Mouse (Mus musculus) hindbrain, embryonic 16.5 days (tissue): ENCODE data around the gene Tm4sf19. TPM values are rescaled to one million over a fixed set of nuclear protein-coding genes. Genes with fewer than 3 reads are reported as not detected.
"Not testable (repeated sequence)": the region's sequence is repeated elsewhere in the genome, so short reads cannot be mapped to it uniquely, and the experiment has no call there.

Experiments used
- ATAC-seq: fragments of 200-750 bp; cut with Nextera tagmentation; 2 replicates; pipeline ENCODE4 v1.8.0; 2017; ENCODE audit warnings: moderate TSS enrichment, moderate library complexity
- H3K27ac ChIP-seq: fragments of 300-500 bp; sonication (generic); 2 replicates; pipeline ENCODE4 v1.5.1; 2014; ENCODE audit warnings: low read depth, mild to moderate bottlenecking, control low read depth, low read length, moderate library complexity
- H3K27me3 ChIP-seq: fragments of 300-500 bp; sonication (generic); replicated peaks from 2 replicates; pipeline ENCODE4 v1.6.1; 2014; ENCODE audit warnings: low read length; ENCODE audit not compliant: control insufficient read depth, insufficient read depth
- H3K36me3 ChIP-seq: fragments of 300-500 bp; sonication (generic); 2 replicates; pipeline ENCODE4 v1.6.1; 2014; ENCODE audit warnings: mild to moderate bottlenecking, low read length, moderate library complexity, mixed read lengths; ENCODE audit not compliant: control insufficient read depth, insufficient read depth
- H3K4me1 ChIP-seq: fragments of 300-500 bp; sonication (generic); 2 replicates; pipeline ENCODE4 v1.6.1; 2014; ENCODE audit warnings: low read depth, low read length; ENCODE audit not compliant: control insufficient read depth, insufficient read depth
- H3K4me2 ChIP-seq: fragments of 300-500 bp; sonication (generic); 2 replicates; pipeline ENCODE4 v1.6.1; 2014; ENCODE audit warnings: mild to moderate bottlenecking, low read length, control low read depth, moderate library complexity
- H3K4me3 ChIP-seq: fragments of 300-500 bp; sonication (generic); 2 replicates; pipeline ENCODE4 v1.5.1; 2014; ENCODE audit warnings: mild to moderate bottlenecking, low read length, control low read depth, moderate library complexity
- H3K9ac ChIP-seq: fragments of 300-500 bp; sonication (generic); 2 replicates; pipeline ENCODE4 v1.6.1; 2014; ENCODE audit warnings: low read depth, mild to moderate bottlenecking, control low read depth, low read length, moderate library complexity
- H3K9me3 ChIP-seq: fragments of 300-500 bp; sonication (generic); 2 replicates; pipeline ENCODE4 v1.6.1; 2014; ENCODE audit warnings: mild to moderate bottlenecking, low read length, moderate library complexity; ENCODE audit not compliant: control insufficient read depth
- WGBS: fragments of 180-500 bp; shearing (Covaris S2); extraction: QIAGEN DNeasy Blood & Tissue Kit; methylation state at CpG from one replicate; pipeline ENCODE4 v1.1.7; 2014; 5-methylcytosine and 5-hydroxymethylcytosine counted together
- polyA plus RNA-seq: library from polyadenylated mRNA; unstranded; fragments of >200 nt; fragmentation: Nextera tagmentation; extraction: Ambion mirVana; gene quantifications from 2 replicates; pipeline ENCODE4 v1.2.1, GENCODE M21; 2015

Tm4sf19 gene
- polyA plus RNA-seq, 1 experiment from 2014 or later: not detected

- ATAC-seq: no peak
- Histone ChIP-seq H3K27me3 (no peaks in the 10 kb centered on the region), H3K9me3 (no peaks in the 10 kb centered on the region), H3K4me2 (no peak overlapping the region), H3K27ac (no peak overlapping the region), H3K36me3 (no peaks in the 10 kb centered on the region; the same call in 1 of the 2 replicates), H3K4me3 (no peak overlapping the region), H3K9ac (no peak overlapping the region), H3K4me1 (peaks cover 8% of the 10 kb centered on the region)
- whole genome bisulfite sequencing: 83% methylated on average over 1 of the region's 1 CpGs
Measured at GRCm38 (mm10) chr16:32436657-32437056, 36.4 kb downstream of the Tm4sf19 start.

- Histone ChIP-seq H3K9me3 (no peaks in the 10 kb centered on the region), H3K9ac (no peak overlapping the region), H3K4me2 (no peak overlapping the region), H3K27ac (no peak overlapping the region), H3K4me1 (peaks cover 2% of the 10 kb centered on the region), H3K36me3 (no peaks in the 10 kb centered on the region; the same call in 1 of the 2 replicates), H3K27me3 (no peaks in the 10 kb centered on the region), H3K4me3 (no peak overlapping the region)
- no peak for ATAC-seq
- WGBS: 98% methylated on average over 1 of the region's 1 CpGs
Measured at GRCm38 (mm10) chr16:32437266-32437665, 37.0 kb downstream of the Tm4sf19 start.

GRCm38 (mm10) chr16:32441432-32441831 lies 41.1 kb downstream of the Tm4sf19 start:
- Histone ChIP-seq H3K4me3 (no peak overlapping the region), H3K9me3 (no peaks in the 10 kb centered on the region), H3K27ac (no peak overlapping the region), H3K27me3 (no peaks in the 10 kb centered on the region), H3K9ac (no peak overlapping the region), H3K36me3 (no peaks in the 10 kb centered on the region; the same call in 1 of the 2 replicates), H3K4me1 (no peaks in the 10 kb centered on the region), H3K4me2 (no peak overlapping the region)
- no peak for ATAC-seq
- WGBS: 88% methylated on average over 3 of the region's 3 CpGs

GRCm38 (mm10) chr16:32444615-32445014 lies 44.3 kb downstream of the Tm4sf19 start:
- ATAC-seq, H3K9ac ChIP-seq, H3K27ac ChIP-seq: not testable (repeated sequence)

GRCm38 (mm10) chr16:32445558-32445957 lies 45.3 kb downstream of the Tm4sf19 start:
- Histone ChIP-seq H3K36me3 (no peaks in the 10 kb centered on the region; the same call in 1 of the 2 replicates), H3K9me3 (no peaks in the 10 kb centered on the region), H3K4me1 (no peaks in the 10 kb centered on the region), H3K4me3 (no peak overlapping the region), H3K9ac (no peak overlapping the region), H3K27me3 (no peaks in the 10 kb centered on the region), H3K27ac (no peak overlapping the region), H3K4me2 (no peak overlapping the region)
- no peak for ATAC-seq
- WGBS: 88% methylated on average over 1 of the region's 1 CpGs

More at GRCm38 (mm10) chr16:32444615-32445014, 44.3 kb downstream of the Tm4sf19 start:
- H3K36me3 ChIP-seq, H3K4me2 ChIP-seq, H3K4me1 ChIP-seq, H3K9me3 ChIP-seq, H3K4me3 ChIP-seq, H3K27me3 ChIP-seq: not testable (repeated sequence)
- WGBS: 90% methylated on average over 3 of the region's 3 CpGs

GRCm38 (mm10) chr16:32446563-32447138 lies 46.3 kb downstream of the Tm4sf19 start:
- H3K4me2 ChIP-seq: no peak overlapping the region
- H3K36me3 ChIP-seq: no peaks in the 10 kb centered on the region
- no peak overlapping the region for H3K27ac ChIP-seq
- no peak for ATAC-seq
- H3K4me3 ChIP-seq: no peak overlapping the region
- no peak overlapping the region for H3K9ac ChIP-seq
- no peaks in the 10 kb centered on the region for H3K4me1 ChIP-seq
- WGBS: 85% methylated on average over 2 of the region's 2 CpGs
- no peaks in the 10 kb centered on the region for H3K9me3 ChIP-seq
- no peaks in the 10 kb centered on the region for H3K27me3 ChIP-seq

- H3K36me3 ChIP-seq: 0 out of 2 replicates have a peak, but pooled peaks cover 3% of the 10 kb centered on the region
- H3K4me3 ChIP-seq: no peak overlapping the region
- H3K27ac ChIP-seq: no peak overlapping the region
- H3K4me1 ChIP-seq: no peaks in the 10 kb centered on the region
- H3K4me2 ChIP-seq: no peak overlapping the region
- H3K9me3 ChIP-seq: no peaks in the 10 kb centered on the region
- H3K9ac ChIP-seq: no peak overlapping the region
- no peaks in the 10 kb centered on the region for H3K27me3 ChIP-seq
- WGBS: 96% methylated on average over 3 of the region's 3 CpGs
- no peak for ATAC-seq
Measured at GRCm38 (mm10) chr16:32449665-32450064, 49.4 kb downstream of the Tm4sf19 start.

GRCm38 (mm10) chr16:32450133-32450532 lies 49.8 kb downstream of the Tm4sf19 start:
- 95% methylated on average over 2 of the region's 2 CpGs for WGBS
- Histone ChIP-seq H3K27me3 (no peaks in the 10 kb centered on the region), H3K27ac (no peak overlapping the region), H3K36me3 (0 out of 2 replicates have a peak, but pooled peaks cover 3% of the 10 kb centered on the region), H3K9ac (no peak overlapping the region), H3K4me3 (no peak overlapping the region), H3K4me1 (no peaks in the 10 kb centered on the region), H3K9me3 (no peaks in the 10 kb centered on the region), H3K4me2 (no peak overlapping the region)
- no peak for ATAC-seq

- Histone ChIP-seq H3K27me3 (no peaks in the 10 kb centered on the region), H3K27ac (no peak overlapping the region), H3K4me3 (no peak overlapping the region), H3K4me2 (no peak overlapping the region), H3K4me1 (no peaks in the 10 kb centered on the region), H3K36me3 (peaks cover 6% of the 10 kb centered on the region; the same call in 1 of the 2 replicates), H3K9me3 (no peaks in the 10 kb centered on the region), H3K9ac (no peak overlapping the region)
- no peak for ATAC-seq
- WGBS: 94% methylated on average over 8 of the region's 8 CpGs
Measured at GRCm38 (mm10) chr16:32453102-32453501, 52.8 kb downstream of the Tm4sf19 start.
